Mouse (Mus musculus) stomach, embryonic 15.5 days (tissue): ENCODE measurements around the gene Vwa1. TPM values are rescaled to one million over a fixed set of nuclear protein-coding genes. Genes with fewer than 3 reads are reported as not detected.

ENCODE experiments used
- ATAC-seq: fragments of 200-750 bp; cut with Nextera tagmentation; 2 replicates; pipeline ENCODE4 v1.8.0; 2017; ENCODE audit warnings: low read depth, moderate number of reproducible peaks, moderate TSS enrichment; ENCODE audit not compliant: insufficient read depth, low FRiP score
- H3K27ac ChIP-seq: fragments of 300-500 bp; sonication (generic); 2 replicates; pipeline ENCODE4 v1.5.1; 2015; ENCODE audit warnings: mild to moderate bottlenecking, inconsistent platforms
- H3K27me3 ChIP-seq: fragments of 300-500 bp; sonication (generic); replicated peaks from 2 replicates; pipeline ENCODE4 v1.6.1; 2015; ENCODE audit warnings: inconsistent platforms
- H3K36me3 ChIP-seq: fragments of 300-500 bp; sonication (generic); 2 replicates; pipeline ENCODE4 v1.6.1; 2015; ENCODE audit warnings: inconsistent platforms
- H3K4me1 ChIP-seq: fragments of 300-500 bp; sonication (generic); 2 replicates; pipeline ENCODE4 v1.6.1; 2015; ENCODE audit warnings: inconsistent platforms
- H3K4me2 ChIP-seq: fragments of 300-500 bp; sonication (generic); 2 replicates; pipeline ENCODE4 v1.6.1; 2015; ENCODE audit warnings: mild to moderate bottlenecking, inconsistent platforms
- H3K4me3 ChIP-seq: fragments of 300-500 bp; sonication (generic); replicated peaks from 2 replicates; pipeline ENCODE4 v1.5.1; 2015; ENCODE audit warnings: inconsistent platforms
- H3K9ac ChIP-seq: fragments of 300-500 bp; sonication (generic); 2 replicates; pipeline ENCODE4 v1.6.1; 2015; ENCODE audit warnings: inconsistent platforms
- H3K9me3 ChIP-seq: fragments of 300-500 bp; sonication (generic); 2 replicates; pipeline ENCODE4 v1.6.1; 2016; ENCODE audit warnings: inconsistent platforms
- WGBS: fragments of 180-500 bp; shearing (Covaris S2); methylation state at CpG from one replicate; pipeline ENCODE4 v1.1.7; 2015; 5-methylcytosine and 5-hydroxymethylcytosine counted together
- polyA plus RNA-seq: library from polyadenylated mRNA; unstranded; fragments of >200 nt; fragmentation: Nextera tagmentation; extraction: Ambion mirVana; gene quantifications from 2 replicates; pipeline ENCODE4 v1.2.1, GENCODE M21; 2015

The Vwa1 gene
- polyA plus RNA-seq, 1 experiment from 2014 or later: 27.6 TPM

DNA sequence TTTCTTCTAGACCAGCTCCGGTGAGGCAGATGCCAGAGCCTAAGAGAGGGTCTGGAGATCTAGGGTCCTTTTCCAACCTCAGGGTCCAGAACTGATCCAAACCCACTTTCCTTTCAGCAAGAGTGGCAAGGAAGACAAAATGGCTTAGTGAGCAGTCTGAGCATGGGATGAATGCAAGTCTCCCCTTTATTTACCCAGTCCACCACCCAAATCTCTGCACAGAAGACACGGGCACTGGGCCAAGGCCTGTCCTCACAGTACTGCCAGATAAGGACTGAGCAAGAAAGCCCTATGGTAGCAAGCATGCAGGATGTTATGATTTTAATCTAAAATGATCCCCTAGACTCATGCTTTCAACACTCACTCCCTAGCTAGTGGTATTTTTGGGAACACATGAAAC is 3.3 kb upstream of the Vwa1 start:
- no peaks in the 10 kb centered on the region for H3K9me3 ChIP-seq
- no peak for ATAC-seq
- peak overlapping the region; percentile 7; the same call in 1 of the 2 replicates for H3K27ac ChIP-seq
- H3K4me1 ChIP-seq: peaks cover 37% of the 10 kb centered on the region
- H3K4me3 ChIP-seq: no peak overlapping the region
- 62% methylated on average over 2 of the region's 2 CpGs for WGBS
- no peak overlapping the region for H3K4me2 ChIP-seq
- H3K36me3 ChIP-seq: no peaks in the 10 kb centered on the region
- H3K27me3 ChIP-seq: no peaks in the 10 kb centered on the region
- no peak overlapping the region for H3K9ac ChIP-seq

DNA sequence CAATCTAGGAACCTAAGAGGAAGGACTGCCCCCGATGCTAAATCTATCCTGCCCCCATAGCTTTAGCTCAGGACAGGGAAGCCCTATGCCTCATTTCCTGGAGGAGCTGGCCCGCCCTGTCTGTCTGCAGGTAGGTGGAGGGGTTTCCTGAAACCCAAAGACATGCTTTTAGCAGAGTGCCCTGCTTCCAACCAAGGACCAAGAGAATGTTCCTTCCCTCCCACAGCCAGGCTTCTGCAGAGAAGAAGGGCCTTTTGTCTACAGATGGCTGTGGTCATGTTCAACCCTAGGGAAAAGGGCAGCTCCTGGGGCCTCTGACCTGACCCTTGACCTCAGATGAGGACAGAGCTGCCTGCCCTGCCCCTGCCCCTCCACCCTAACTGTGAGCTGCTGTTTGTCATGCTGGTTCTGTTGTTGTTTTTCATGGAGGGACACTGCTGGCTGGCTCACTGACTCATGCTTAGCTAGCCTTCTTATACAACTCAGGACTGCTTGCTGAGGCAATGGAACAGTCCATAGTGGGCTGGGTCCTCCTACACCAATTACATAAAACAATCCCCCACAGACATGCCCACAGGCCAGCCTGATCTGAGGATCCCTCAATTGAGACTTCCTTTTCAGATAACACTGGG is 2.3 kb upstream of the Vwa1 start:
- Histone ChIP-seq H3K27ac (peak overlapping the region; percentile 18; the same call in 1 of the 2 replicates), H3K4me3 (no peak overlapping the region), H3K27me3 (no peaks in the 10 kb centered on the region), H3K9ac (no peak overlapping the region), H3K36me3 (no peaks in the 10 kb centered on the region), H3K4me1 (peaks cover 37% of the 10 kb centered on the region), H3K4me2 (no peak overlapping the region), H3K9me3 (no peaks in the 10 kb centered on the region)
- 55% methylated on average over 2 of the region's 2 CpGs for WGBS
- ATAC-seq: no peak

DNA sequence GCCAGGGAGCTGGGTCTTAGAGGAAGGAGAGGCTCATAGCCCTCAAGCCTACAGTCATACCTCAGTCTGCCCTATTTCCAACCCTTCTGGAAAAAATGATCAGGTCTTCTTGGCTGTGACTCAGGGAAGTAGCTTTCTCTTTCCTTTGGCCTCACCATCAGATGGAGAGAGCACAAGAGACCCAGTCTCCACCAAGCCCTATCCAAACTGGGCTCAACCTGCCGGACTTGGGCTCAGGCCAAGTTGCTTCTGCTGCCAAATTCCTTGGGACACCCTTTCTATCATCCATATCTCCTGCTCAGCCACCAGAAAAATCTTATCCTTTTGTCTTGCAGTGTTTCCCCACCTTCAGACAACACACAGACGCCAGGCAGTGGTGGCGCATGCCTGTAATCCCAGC is 1.4 kb upstream of the Vwa1 start:
- Histone ChIP-seq H3K36me3 (no peaks in the 10 kb centered on the region), H3K9me3 (no peaks in the 10 kb centered on the region), H3K4me1 (peaks cover 32% of the 10 kb centered on the region), H3K27ac (peak overlapping the region; percentile 86), H3K27me3 (no peaks in the 10 kb centered on the region), H3K4me2 (no peak overlapping the region), H3K9ac (no peak overlapping the region), H3K4me3 (no peak overlapping the region)
- ATAC-seq: no peak
- WGBS: 67% methylated on average over 3 of the region's 3 CpGs

DNA sequence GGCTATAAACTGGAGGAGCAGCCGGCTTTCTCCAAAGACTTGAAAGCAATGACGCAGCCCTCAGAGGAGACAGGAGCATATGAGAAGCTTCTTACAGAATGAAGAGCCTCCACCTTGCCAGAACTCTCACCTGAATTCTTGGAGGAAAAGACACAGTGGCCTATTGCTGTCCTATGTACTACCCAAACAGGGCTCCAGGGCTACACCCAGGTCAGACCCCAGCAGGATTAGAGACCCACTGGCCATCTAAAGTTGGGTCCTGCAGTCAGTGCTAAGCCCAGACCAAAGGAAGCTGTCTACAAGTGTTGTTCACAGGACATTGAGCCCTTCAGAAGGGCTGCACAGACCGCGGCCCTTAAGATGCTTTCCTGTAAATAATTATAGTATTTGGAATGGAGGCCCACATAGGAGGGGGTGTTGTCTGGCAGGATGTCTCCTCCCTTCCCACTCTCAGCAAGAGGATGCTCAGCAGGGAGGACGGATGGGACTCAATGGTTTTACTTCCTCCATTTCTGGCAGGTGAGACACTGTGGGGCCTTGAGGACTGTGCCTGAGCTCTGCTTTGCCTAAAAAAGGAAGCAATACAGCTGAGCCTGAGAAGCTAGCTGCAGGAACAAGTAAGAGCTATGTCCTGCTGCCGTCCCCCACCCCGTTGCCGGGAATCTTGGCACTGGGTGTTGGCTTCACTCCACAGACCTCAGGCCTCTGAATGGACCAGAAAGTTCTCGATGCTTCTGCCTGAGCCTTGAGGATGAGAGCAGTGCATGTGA is 658 bp upstream of the Vwa1 start:
- 37% methylated on average over 9 of the region's 9 CpGs for WGBS
- ATAC-seq: no peak
- H3K9ac ChIP-seq: no peak overlapping the region

DNA sequence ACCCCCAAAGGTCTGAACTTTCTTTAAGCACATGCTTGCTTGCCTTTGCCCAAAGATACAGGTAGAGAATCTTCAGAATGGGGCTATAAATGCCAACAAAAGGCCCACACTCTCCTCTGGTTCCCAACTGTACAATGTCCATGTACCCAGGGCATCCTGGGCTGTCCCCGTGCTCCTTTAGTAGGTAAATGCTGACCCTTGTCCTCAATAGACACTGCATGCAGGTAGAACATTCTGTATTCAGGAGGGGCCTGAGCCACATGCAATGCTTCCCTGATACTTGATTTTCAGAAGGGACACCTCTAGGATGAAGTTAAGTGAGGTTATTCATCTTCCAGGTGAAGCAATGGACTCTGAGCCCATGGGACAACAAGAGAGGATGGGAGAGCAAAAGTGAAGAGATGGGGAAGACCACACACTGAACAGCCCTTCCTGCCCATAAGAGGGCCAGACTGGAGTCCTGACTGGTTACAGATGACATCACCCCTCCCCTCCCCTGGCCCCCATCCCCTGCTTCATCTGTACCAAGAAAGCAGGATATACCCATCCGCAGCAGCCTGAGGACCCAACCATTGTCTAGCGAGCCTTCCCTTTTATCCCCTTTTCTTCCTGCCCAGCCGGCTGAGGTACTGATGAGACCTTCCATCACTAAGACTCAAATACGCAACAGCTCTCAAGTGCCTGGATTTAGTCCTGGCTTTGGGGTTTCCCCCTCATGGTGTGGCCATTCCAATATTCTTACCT is 991 bp downstream of the Vwa1 start:
- Histone ChIP-seq H3K4me3 (peak overlapping the region; percentile 47), H3K27me3 (no peaks in the 10 kb centered on the region), H3K27ac (no peak overlapping the region), H3K36me3 (no peaks in the 10 kb centered on the region), H3K4me2 (peak overlapping the region; percentile 77), H3K9ac (no peak overlapping the region), H3K4me1 (peaks cover 40% of the 10 kb centered on the region), H3K9me3 (no peaks in the 10 kb centered on the region)
- no peak for ATAC-seq
- 29% methylated on average over 5 of the region's 5 CpGs for WGBS

More for the DNA sequence above, 658 bp upstream of the Vwa1 start:
- Histone ChIP-seq H3K36me3 (no peaks in the 10 kb centered on the region), H3K27me3 (no peaks in the 10 kb centered on the region), H3K4me2 (peak overlapping the region; percentile 77), H3K4me3 (peak overlapping the region; percentile 47; the same call in 1 of the 2 replicates), H3K9me3 (no peaks in the 10 kb centered on the region), H3K27ac (peak overlapping the region; percentile 86), H3K4me1 (peaks cover 35% of the 10 kb centered on the region)

DNA sequence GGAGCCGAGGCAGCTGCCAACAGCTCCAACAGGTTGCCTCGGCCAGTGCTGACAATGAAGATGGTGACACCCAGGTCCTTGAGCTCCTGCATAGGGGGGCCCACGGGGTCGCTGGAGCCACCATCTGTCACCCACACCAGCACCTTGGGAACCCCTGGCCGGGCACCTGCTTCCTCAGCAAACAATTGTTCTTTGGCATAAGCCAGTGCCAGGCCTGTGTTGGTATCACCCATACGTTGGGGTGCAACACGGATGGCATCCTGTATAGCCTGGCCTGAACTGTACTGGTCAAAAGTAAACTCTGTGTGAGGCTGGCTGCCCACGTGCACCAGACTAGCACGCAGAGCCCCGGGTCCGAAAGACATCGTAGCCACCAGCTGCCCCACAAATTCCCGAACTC is 1.7 kb downstream of the Vwa1 start:
- Histone ChIP-seq H3K36me3 (no peaks in the 10 kb centered on the region), H3K4me2 (peak overlapping the region; percentile 77; the same call in 1 of the 2 replicates), H3K4me3 (no peak overlapping the region), H3K9me3 (no peaks in the 10 kb centered on the region), H3K27me3 (no peaks in the 10 kb centered on the region), H3K9ac (no peak overlapping the region), H3K4me1 (peaks cover 38% of the 10 kb centered on the region), H3K27ac (no peak overlapping the region)
- no peak for ATAC-seq
- WGBS: 85% methylated on average over 13 of the region's 13 CpGs

DNA sequence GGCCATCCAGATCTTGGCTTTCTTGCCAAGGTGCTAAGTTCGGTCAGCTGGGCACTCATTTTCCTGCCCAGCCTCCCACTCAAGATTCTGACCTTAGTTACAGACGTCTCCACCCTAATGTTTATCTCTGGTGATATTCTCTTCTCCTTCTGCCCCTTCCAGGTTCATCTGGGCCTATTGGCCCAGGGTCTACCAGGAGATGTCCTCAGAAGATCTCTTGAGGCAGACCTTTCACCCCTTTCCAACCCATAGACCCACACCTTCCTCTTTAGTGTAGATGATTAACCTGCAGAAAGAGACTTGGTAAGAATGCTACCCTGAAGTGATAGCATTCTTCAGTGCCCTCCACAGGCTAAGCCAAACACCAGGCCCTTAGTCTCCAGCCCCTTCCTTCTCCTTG is 2.8 kb downstream of the Vwa1 start:
- Histone ChIP-seq H3K4me2 (no peak overlapping the region), H3K9ac (no peak overlapping the region), H3K36me3 (no peaks in the 10 kb centered on the region), H3K27me3 (no peaks in the 10 kb centered on the region), H3K9me3 (no peaks in the 10 kb centered on the region), H3K4me1 (peaks cover 31% of the 10 kb centered on the region), H3K27ac (no peak overlapping the region), H3K4me3 (no peak overlapping the region)
- ATAC-seq: no peak
- 74% methylated on average over 2 of the region's 2 CpGs for WGBS

DNA sequence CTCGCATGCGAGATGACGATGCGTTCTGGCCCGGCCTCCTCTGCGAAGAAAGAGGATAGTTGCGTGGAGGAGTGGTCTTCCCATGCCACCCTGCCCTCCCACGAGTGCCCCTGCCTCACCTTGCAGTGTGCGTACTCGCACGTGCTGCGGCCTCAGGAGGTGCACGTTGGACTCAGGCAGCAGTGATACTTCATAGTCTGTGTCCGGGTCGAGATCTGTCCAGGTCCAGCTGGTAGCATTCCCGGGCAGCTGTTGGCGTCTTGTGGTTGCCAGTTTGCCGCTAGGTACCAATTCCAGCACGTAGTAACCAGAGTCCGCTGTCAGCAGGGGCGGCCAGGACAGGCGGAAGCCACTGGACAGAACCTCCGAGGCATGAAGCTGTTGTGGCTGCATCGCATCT is 3.9 kb downstream of the Vwa1 start:
- Histone ChIP-seq H3K4me2 (peak overlapping the region; percentile 81), H3K27ac (no peak overlapping the region), H3K9me3 (no peaks in the 10 kb centered on the region), H3K4me1 (peaks cover 24% of the 10 kb centered on the region), H3K9ac (peak overlapping the region; percentile 64; the same call in 1 of the 2 replicates), H3K4me3 (peak overlapping the region; percentile 53), H3K27me3 (no peaks in the 10 kb centered on the region), H3K36me3 (no peaks in the 10 kb centered on the region)
- 44% methylated on average over 24 of the region's 24 CpGs for WGBS
- no peak for ATAC-seq

DNA sequence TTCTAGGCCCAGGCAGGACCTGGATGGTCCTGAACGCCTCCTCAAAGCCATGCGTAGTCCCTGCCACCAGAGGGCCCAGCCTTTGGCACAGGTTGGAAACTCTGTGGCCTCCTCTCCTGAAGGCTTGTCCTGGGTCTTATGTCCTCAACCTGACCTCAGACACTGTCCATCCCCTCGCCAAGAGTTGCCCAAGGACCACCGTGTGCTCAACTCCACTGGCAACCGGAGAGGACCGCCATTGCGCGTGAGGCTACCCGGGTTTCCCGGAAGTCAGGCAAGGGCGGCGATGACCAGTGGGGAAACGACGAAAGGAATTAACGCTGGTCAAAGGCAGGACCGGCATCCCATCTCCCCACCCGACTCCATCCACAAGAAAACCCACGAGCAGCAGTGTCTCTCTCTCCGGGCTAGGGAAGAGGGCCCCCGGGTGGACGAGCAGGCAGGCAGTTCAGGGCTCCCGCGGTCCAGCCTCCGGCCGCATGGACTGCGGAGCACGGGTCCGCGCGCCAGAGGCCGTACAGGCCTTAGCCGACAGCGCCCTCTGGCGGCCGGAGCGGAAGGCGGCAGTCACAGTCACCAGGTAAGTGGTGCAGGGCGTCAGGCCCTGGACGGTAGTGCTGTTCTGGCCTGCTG is 4.5 kb downstream of the Vwa1 start:
- Histone ChIP-seq H3K4me3 (peak overlapping the region; percentile 53), H3K27me3 (no peaks in the 10 kb centered on the region), H3K27ac (peak overlapping the region; percentile 63), H3K4me2 (peak overlapping the region; percentile 81), H3K9me3 (no peaks in the 10 kb centered on the region), H3K36me3 (no peaks in the 10 kb centered on the region), H3K4me1 (peaks cover 18% of the 10 kb centered on the region), H3K9ac (peak overlapping the region; percentile 64)
- under 1% methylated on average over 39 of the region's 39 CpGs for WGBS
- ATAC-seq: peak; percentile 85

DNA sequence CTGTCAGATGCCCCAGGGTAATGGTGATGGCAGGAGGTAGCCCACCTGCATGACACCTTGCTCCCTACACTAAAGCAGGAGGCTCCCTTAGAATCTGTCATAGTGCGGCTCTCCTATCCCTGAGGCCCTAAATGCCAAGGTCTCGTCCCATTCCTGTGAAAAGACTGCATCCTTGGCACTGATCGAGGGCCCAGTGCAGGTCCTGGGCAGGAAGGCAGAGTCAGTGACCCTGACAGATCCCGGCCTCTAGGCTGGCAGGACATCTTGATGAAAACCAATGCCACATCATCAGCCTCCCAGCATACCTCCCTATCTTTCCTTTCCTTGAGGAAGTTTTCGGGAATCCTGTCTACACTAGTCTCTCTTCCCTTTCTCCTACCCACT is 5.0 kb downstream of the Vwa1 start:
- Histone ChIP-seq H3K9me3 (no peaks in the 10 kb centered on the region), H3K27me3 (no peaks in the 10 kb centered on the region), H3K27ac (peak overlapping the region; percentile 63; the same call in 1 of the 2 replicates), H3K9ac (peak overlapping the region; percentile 64; the same call in 1 of the 2 replicates), H3K4me1 (peaks cover 16% of the 10 kb centered on the region; the same call in 1 of the 2 replicates), H3K36me3 (no peaks in the 10 kb centered on the region), H3K4me3 (peak overlapping the region; percentile 53), H3K4me2 (peak overlapping the region; percentile 81)
- no peak for ATAC-seq
- 64% methylated on average over 5 of the region's 5 CpGs for whole genome bisulfite sequencing

DNA sequence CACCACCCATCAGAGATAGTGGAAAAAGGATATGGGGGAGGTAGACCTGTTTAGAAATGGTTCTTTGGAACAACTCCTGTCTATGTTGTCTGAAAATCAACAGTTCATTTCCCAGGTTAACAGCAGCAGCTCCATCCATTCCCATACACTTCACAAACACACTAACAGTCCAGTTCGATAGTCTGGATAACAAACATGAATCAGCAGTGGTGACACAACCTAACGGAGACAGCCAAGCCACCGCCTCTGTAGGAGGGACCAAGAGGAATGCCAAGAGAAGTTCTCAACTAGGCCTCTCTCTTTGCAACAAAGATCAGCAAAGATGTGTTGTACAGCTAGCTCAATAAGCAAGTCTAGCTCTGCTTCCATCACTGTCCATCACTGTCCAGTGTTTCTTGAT is 12.1 kb downstream of the Vwa1 start:
- H3K4me1 ChIP-seq: peaks cover 13% of the 10 kb centered on the region
- H3K9ac ChIP-seq: no peak overlapping the region
- H3K36me3 ChIP-seq: no peaks in the 10 kb centered on the region
- no peak for ATAC-seq
- H3K4me2 ChIP-seq: no peak overlapping the region
- H3K9me3 ChIP-seq: no peaks in the 10 kb centered on the region
- no peak overlapping the region for H3K4me3 ChIP-seq
- no peak overlapping the region for H3K27ac ChIP-seq
- 77% methylated on average over 3 of the region's 3 CpGs for WGBS
- no peaks in the 10 kb centered on the region for H3K27me3 ChIP-seq
